Mouse (Mus musculus) brain, embryonic 14.5 days (tissue): ENCODE results near the gene Hoxa10.

Experiments used
- CTCF ChIP-seq: fragments of 200-500 bp; IDR thresholded peaks from 2 replicates; pipeline ENCODE4 v1.5.1; 2012; ENCODE audit warnings: inconsistent platforms, mild to moderate bottlenecking, moderate library complexity, borderline replicate concordance; ENCODE audit not compliant: insufficient read depth, insufficient read length; ENCODE audit errors: extremely low read depth
- POLR2A ChIP-seq: fragments of 200-500 bp; IDR thresholded peaks from 2 replicates; pipeline ENCODE4 v1.6.1; 2012; ENCODE audit warnings: mild to moderate bottlenecking, inconsistent platforms, borderline replicate concordance; ENCODE audit not compliant: poor library complexity, insufficient read depth, insufficient read length, severe bottlenecking; ENCODE audit errors: extremely low read depth

DNA sequence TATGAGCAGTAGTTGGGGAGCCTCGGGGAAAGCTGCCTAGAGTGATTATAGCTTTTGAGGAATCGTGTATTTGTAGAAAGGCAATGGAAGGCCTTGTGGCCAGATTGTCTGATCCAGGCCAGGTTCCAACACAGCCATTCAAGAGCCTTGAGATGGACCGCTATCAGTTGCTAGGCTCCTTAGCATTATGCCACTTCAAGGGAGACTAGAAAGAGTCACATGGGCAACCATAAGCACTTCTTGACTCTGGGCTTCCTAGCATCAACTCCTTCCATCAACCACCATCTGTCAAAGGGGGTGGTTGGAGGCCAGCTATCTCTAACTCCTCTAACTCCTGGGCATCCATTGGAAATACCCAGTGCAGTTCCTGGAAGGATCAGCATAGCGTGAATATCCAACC, 9.2 kb upstream of the Hoxa10 start:
- TF ChIP-seq CTCF (no peak), POLR2A (no peak)
